Mouse (Mus musculus) embryonic fibroblast, embryonic 13.5 days (primary cell): Measurements from ENCODE around the gene Oxsr1.
"Not testable (repeated sequence)": the region's sequence is repeated elsewhere in the genome, so short reads cannot be mapped to it uniquely, and the experiment has no call there.

Experiments used
- CTCF ChIP-seq: IDR thresholded peaks from 2 replicates; pipeline ENCODE4 v1.5.1; 2011; ENCODE audit warnings: mild to moderate bottlenecking, control low read depth, low read length, moderate library complexity, borderline replicate concordance; ENCODE audit not compliant: insufficient read depth
- POLR2A ChIP-seq: IDR thresholded peaks from 2 replicates; pipeline ENCODE4 v1.6.1; 2011; ENCODE audit warnings: low read depth, mild to moderate bottlenecking, control low read depth, low read length, moderate library complexity

GRCm38 (mm10) chr9:119274814-119275213 lies 47.4 kb downstream of the Oxsr1 start:
- TF ChIP-seq CTCF, POLR2A: not testable (repeated sequence)
